Mouse (Mus musculus) erythroblast, embryonic 14.5 days (primary cell): ENCODE measurements at regions not wholly inside any gene's neighbourhood (a gene's known extent, or its start where the extent isn't known, plus 50 kb on each side); places are given as distances from the start of the nearest gene placed in this dataset.

Experiments
- H3K27me3 ChIP-seq: 2 replicates; pipeline ENCODE4 v1.6.1; 2012; ENCODE audit warnings: inconsistent platforms; ENCODE audit not compliant: control insufficient read depth
- H3K36me3 ChIP-seq: 2 replicates; pipeline ENCODE4 v1.6.1; 2012; ENCODE audit warnings: mild to moderate bottlenecking, inconsistent platforms; ENCODE audit not compliant: control insufficient read depth
- H3K4me1 ChIP-seq: 2 replicates; pipeline ENCODE4 v1.6.1; 2012; ENCODE audit warnings: inconsistent platforms; ENCODE audit not compliant: control insufficient read depth
- H3K4me3 ChIP-seq: replicated peaks from 2 replicates; pipeline ENCODE3; 2012; ENCODE audit warnings: moderate library complexity, mild to moderate bottlenecking, inconsistent platforms
- H3K9me3 ChIP-seq: 2 replicates; pipeline ENCODE4 v1.6.1; 2012; ENCODE audit warnings: low read length, inconsistent platforms, mixed read lengths; ENCODE audit not compliant: control insufficient read depth
- GATA1 ChIP-seq: IDR thresholded peaks from 2 replicates; pipeline ENCODE4 v1.6.1; 2012; ENCODE audit warnings: low read length, inconsistent platforms, mixed read lengths
- TAL1 ChIP-seq: IDR thresholded peaks from 3 replicates; pipeline ENCODE4 v1.6.1; 2012; ENCODE audit warnings: low read length, inconsistent platforms, mixed read lengths

DNA sequence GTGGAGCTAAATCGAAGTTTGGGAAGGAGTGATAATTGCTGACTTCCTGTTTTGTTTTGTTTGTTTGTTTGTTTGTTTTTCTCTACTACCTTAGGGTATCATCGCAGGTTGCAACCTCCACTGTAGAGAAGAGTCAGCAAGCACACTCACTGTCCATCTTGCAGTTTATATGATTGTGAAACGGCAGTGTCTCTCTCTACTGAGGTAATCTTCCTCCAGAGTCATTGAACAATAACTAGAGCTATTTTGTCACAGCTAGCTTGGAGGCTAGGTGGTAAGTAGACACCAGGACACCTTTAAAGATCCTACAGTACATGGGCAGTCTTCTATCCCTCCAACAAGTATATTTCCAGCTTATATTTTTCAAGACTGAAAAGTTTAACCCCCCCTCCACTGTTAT is 82.0 kb upstream of the Dazl start:
- H3K9me3 ChIP-seq, result no peaks in the 10 kb centered on the region
- no peak overlapping the region for H3K4me3 ChIP-seq
- no peaks in the 10 kb centered on the region for H3K27me3 ChIP-seq
- H3K36me3 ChIP-seq, result no peaks in the 10 kb centered on the region
- H3K4me1 ChIP-seq, result no peaks in the 10 kb centered on the region
- no peak for TF ChIP-seq GATA1
- TF ChIP-seq TAL1, result no peak

DNA sequence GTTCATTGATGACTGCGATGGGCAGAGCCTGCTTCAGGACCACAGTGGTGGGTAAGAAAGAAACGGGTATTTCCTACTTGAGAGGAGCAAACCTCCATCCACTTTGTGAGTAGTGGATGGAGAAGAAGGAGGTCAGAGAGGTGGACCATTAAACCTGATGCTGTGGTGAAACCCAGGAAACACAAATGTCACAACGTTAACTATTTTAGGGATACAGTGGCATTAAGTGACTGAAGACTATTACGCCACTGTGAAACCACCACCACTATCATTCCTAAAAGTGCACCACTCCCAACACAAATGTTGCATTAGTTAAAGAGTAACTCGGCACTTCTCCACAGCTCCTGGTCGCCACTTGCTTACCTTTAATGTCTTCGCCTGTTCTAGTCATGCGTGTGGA is 83.3 kb upstream of the Dazl start:
- Histone ChIP-seq H3K4me1 (no peaks in the 10 kb centered on the region), H3K27me3 (no peaks in the 10 kb centered on the region), H3K9me3 (no peaks in the 10 kb centered on the region), H3K36me3 (no peaks in the 10 kb centered on the region), H3K4me3 (no peak overlapping the region)
- TF ChIP-seq GATA1, result no peak
- no peak for TF ChIP-seq TAL1

DNA sequence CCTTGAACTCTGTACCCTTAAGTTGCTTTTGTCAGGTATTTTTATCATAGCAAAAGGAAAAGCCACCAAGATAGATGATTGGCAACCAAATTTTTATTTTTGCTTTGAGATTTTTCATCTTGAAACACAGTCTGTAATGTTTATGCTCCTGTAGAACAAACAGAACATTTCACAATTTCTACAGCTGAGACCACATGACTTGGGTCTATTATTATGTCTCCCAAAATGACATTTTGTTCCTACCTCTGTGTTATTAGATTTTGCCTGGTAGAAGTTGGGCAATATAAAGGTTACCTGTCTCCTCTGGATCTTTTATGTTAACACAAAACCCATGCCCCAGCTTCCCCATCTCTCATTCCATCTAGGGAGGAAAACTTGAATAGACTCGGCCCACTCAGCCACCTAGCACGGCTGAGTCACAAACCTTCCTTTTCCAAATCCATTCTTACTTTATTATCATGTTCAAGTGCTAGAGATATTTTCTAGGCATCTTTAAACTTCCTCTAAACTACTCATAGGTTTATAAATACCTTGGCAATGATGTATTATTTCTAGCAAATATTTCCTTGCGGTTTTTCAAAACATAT is 84.8 kb upstream of the Dazl start:
- Histone ChIP-seq H3K4me3 (no peak overlapping the region), H3K9me3 (no peaks in the 10 kb centered on the region), H3K4me1 (no peaks in the 10 kb centered on the region), H3K36me3 (no peaks in the 10 kb centered on the region), H3K27me3 (no peaks in the 10 kb centered on the region)
- TF ChIP-seq GATA1 (no peak), TAL1 (no peak)

DNA sequence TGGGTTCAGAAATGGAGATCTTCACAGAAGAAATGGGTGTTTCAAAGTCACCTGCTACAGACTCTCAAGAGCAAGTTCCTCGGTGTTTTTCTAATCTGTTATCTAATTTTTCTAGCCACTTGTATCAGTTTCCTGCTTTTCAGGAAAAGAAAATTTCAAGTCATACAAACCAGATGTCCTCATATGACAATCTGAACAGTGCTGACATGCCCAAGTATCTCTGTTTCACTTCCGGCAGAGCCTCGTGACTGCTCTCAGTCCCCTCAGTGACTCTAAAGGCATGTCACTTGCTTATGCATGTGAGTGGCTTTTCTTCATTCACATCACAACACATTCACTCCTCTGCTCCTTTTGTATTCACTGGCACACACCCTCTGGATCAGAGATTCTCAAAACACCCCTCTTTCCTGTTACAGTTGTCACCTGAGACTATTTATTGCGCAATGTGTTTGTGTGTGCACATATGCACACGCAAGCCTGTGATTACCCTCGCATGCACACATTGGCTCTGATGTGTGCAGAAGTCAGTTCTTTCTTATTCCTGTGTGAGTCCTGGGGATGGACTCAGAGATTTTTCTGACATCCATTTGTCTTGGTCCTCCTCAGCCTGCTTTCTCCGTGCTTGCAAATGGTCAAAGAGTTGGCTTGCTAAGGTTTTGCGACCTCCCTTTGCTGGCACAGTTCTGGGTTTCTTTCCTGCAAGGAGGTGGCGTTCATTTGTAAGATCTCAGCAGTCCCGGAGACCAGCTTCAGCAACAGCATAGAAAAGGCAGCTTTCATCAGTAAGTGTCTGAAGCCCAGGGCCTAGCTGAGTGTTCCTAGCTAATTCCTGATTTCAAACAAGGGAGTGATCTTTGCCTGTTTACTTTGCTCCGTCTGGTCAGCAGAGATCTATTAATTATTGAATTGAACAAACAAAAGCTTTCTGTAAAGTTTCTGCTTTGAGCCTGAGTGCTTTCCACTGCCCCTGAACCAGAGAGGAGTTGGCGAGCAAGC is 95.6 kb upstream of the Dazl start:
- Histone ChIP-seq H3K4me1 (no peaks in the 10 kb centered on the region), H3K27me3 (no peaks in the 10 kb centered on the region), H3K36me3 (no peaks in the 10 kb centered on the region), H3K4me3 (no peak overlapping the region), H3K9me3 (no peaks in the 10 kb centered on the region)
- no peak for TF ChIP-seq GATA1
- no peak for TF ChIP-seq TAL1

DNA sequence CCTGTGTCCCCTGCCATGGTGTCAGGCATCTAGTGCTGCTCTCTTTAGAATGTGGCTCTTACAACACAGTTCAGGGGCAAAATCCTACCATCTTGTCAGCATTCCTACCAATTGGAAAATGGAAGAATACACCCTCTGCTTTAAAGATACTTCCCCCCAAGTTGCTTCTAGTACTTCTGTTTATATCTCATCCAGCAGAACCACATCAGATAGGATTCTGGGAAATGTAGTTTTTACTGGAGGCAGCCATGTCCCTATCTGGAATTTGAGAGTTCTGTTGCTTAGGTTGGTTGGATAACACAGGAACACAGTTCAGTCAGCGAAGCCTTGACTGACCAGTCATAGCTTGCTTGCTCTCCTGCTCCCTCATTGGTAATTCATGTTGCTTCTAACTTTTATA is 96.7 kb upstream of the Dazl start:
- no peak overlapping the region for H3K4me3 ChIP-seq
- TF ChIP-seq TAL1, result no peak
- no peak for TF ChIP-seq GATA1
- no peaks in the 10 kb centered on the region for H3K9me3 ChIP-seq
- H3K36me3 ChIP-seq, result no peaks in the 10 kb centered on the region
- H3K4me1 ChIP-seq, result no peaks in the 10 kb centered on the region
- no peaks in the 10 kb centered on the region for H3K27me3 ChIP-seq

DNA sequence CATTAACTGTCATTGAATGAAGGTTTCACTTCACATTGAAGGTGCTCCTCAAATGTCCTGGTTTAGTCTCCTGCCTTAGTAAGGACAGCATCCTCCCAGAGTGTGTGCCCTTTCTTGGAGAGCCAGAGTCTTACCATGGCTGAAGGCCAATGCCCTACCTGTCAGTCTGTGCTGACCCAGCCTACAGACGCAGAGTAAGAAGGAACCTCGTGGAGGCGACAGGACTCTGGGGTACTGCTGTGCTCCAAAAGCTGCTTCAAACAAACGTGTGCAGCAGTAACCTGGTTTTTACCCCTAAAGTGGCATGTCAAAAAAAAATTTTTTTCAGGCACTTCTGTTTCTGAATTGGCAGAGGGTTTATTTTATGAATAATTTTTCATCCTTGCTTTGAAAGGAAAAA is 97.8 kb upstream of the Dazl start:
- Histone ChIP-seq H3K36me3 (no peaks in the 10 kb centered on the region), H3K27me3 (no peaks in the 10 kb centered on the region), H3K9me3 (no peaks in the 10 kb centered on the region), H3K4me1 (no peaks in the 10 kb centered on the region), H3K4me3 (no peak overlapping the region)
- no peak for TF ChIP-seq GATA1
- no peak for TF ChIP-seq TAL1

DNA sequence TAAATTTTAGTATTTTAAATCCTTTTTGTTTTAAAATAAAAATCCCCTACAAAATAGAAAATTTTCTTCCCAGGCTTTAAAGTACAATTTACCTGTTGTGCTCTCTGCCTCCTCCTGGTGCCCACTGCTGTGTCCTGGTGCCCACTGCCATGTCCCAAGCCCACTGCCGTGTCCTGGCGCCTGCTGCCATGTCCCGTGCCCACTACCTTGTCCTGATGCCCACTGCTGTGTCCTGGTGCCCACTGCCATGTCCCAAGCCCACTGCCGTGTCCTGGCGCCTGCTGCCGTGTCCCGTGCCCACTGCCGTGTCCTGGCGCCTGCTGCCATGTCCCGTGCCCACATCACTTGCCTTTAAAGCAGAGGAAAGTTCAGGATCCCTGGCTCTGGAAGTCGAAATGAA is 98.6 kb upstream of the Dazl start:
- Histone ChIP-seq H3K36me3 (no peaks in the 10 kb centered on the region), H3K4me3 (no peak overlapping the region), H3K9me3 (no peaks in the 10 kb centered on the region), H3K27me3 (no peaks in the 10 kb centered on the region), H3K4me1 (no peaks in the 10 kb centered on the region)
- TF ChIP-seq GATA1, result no peak
- no peak for TF ChIP-seq TAL1

DNA sequence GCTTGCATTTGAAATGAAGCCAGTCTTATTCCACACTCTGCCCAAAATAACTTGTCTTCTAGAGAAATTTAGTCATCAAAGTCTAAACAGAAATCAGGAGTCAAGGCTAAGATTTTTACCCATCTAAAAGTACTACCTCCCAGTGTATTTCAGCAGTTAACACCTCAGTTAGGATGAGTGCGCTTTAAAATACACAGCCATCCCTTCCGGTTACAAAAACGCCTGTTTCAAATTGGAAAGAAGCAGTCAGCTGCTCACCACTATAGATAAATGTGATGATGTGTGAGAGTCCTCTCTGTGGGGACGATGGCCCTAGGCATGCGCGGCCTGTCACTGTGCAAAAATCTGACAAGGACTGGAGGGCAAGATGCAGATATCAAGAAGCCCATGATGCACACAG is 99.0 kb upstream of the Dazl start:
- Histone ChIP-seq H3K4me3 (no peak overlapping the region), H3K9me3 (no peaks in the 10 kb centered on the region), H3K4me1 (no peaks in the 10 kb centered on the region), H3K27me3 (no peaks in the 10 kb centered on the region), H3K36me3 (no peaks in the 10 kb centered on the region)
- TF ChIP-seq GATA1, result no peak
- TF ChIP-seq TAL1, result no peak

DNA sequence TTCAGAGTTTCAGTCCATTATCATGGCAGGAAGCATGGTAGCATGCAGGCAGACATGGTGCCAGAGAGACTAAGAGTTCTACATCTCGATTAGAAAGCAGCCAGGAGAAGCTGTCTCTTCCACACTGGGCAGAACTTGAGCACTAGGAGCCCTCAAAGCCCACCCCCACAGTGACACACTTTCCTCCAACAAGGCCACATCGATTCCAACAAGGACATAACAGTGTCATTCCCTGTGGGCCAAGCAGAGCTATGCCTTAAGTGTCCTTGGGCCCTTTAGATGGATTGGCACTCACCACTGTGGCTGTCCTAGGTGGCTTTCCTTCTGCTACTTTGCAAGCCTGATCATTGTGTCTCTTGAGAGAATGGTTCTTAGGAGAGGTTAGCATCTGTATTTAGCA is 99.5 kb upstream of the Dazl start:
- Histone ChIP-seq H3K9me3 (no peaks in the 10 kb centered on the region), H3K36me3 (no peaks in the 10 kb centered on the region)
- TF ChIP-seq TAL1, result no peak
- TF ChIP-seq GATA1, result no peak

DNA sequence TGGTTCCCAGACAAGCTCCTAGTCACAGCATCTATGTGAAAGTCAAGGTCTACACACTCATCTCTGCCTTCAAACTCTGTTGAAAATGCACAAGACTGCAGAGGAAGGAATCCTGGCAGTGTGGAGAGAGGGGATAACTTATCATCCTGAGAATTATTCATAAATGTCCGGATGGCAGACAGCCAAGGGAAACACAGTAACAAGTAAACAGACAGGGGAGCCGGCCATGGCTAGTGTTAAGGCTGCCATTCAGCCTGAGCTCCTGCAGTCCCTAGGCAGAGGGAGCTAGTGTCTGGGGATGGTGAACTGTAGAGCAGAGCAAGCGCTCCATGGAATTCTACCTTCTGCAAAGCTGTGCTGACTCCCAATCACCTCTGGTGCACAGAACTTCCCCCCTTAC is 100.3 kb upstream of the Dazl start:
- H3K9me3 ChIP-seq, result no peaks in the 10 kb centered on the region
- no peak overlapping the region for H3K4me3 ChIP-seq
- TF ChIP-seq GATA1 (no peak), TAL1 (no peak)
- no peaks in the 10 kb centered on the region for H3K4me1 ChIP-seq
- no peaks in the 10 kb centered on the region for H3K36me3 ChIP-seq
- H3K27me3 ChIP-seq, result no peaks in the 10 kb centered on the region

More for the DNA sequence above, 99.5 kb upstream of the Dazl start:
- Histone ChIP-seq H3K4me3 (no peak overlapping the region), H3K4me1 (no peaks in the 10 kb centered on the region), H3K27me3 (no peaks in the 10 kb centered on the region)
